Mouse (Mus musculus): ENCODE measurements around the gene Gm20503.

Gm20503 gene

GRCm38 (mm10) chr4:59000614-59001013 lies 2.4 kb upstream of the Gm20503 start:
- in situ Hi-C loops (cut with MboI; ENCODE audit: unreplicated experiment in 2 of 2), result loop anchor here (5.0 to 10.0 kb wide), 4 partner anchors 37 to 564 kb away; partner anchors contain the start of genes Gng10 (in 2 of the 2) and Ugcg (in 1 of the 2)

- in situ Hi-C loops (cut with MboI; ENCODE audit: unreplicated experiment in 2 of 2), result loop anchor here (5.0 to 10.0 kb wide), 4 partner anchors 33 to 561 kb away; partner anchors contain the start of genes Gng10 (in 2 of the 2) and Ugcg (in 1 of the 2)
Measured at GRCm38 (mm10) chr4:59003806-59004200, 793 bp downstream of the Gm20503 start.

GRCm38 (mm10) chr4:59006211-59006610 lies 3.2 kb downstream of the Gm20503 start:
- in situ Hi-C loops (cut with MboI; ENCODE audit: unreplicated experiment in 2 of 2), result loop anchor here (10.0 kb wide), 3 partner anchors 179 to 559 kb away; partner anchors contain the start of gene Ugcg (in 1 of the 2)

- in situ Hi-C loops (cut with MboI; ENCODE audit: unreplicated experiment in 2 of 2), result loop anchor here (10.0 kb wide), 3 partner anchors 178 to 558 kb away; partner anchors contain the start of gene Ugcg (in 1 of the 2)
Measured at GRCm38 (mm10) chr4:59007016-59007415, 4.0 kb downstream of the Gm20503 start.

DNA sequence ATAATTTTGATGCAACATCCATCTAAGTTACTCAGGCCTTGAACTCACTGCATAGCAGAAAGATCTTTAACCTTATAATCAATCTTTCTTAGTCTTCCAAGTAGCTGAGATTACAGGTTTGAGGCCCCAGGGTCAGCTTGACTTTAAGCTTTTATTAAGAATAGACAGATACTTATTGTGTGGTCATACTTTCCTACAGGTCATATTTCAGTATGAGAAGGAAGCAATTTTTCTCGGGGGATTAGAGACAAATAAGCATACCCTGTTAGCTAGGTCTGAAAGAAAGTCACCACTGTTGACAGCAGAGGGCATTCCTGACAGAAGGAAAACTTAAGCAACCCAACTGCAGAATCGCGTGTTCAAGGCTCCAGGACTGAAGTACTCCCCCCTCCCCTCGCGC lies 5.0 kb downstream of the Gm20503 start:
- in situ Hi-C loops (cut with MboI; ENCODE audit: unreplicated experiment in 2 of 2), result loop anchor here (10.0 kb wide), 3 partner anchors 177 to 557 kb away; partner anchors contain the start of gene Ugcg (in 1 of the 2)

DNA sequence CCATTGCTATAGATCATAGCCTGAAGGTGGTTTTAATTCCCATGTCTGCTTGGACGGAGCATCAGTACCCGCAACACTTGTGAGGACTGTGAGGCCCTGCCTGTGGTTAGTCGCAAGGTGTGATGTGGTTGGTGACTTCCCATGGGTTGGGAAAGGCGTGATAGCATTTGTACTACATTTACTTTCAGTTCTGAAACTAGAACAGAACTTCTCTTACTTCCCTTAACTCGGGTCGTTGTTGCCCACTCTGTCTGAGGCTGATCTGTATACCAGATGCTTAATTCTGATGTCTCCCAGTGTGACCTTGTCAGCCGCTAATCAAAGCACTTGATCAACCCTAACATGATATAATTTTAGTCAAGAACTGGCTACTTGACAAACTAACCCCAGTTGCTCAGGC lies 6.2 kb downstream of the Gm20503 start:
- in situ Hi-C loops (cut with MboI; ENCODE audit: unreplicated experiment in 2 of 2), result loop anchor here (10.0 kb wide), 3 partner anchors 176 to 556 kb away; partner anchors contain the start of gene Ugcg (in 1 of the 2)

GRCm38 (mm10) chr4:59009696-59010095 lies 6.7 kb downstream of the Gm20503 start:
- in situ Hi-C loops (cut with MboI; ENCODE audit: unreplicated experiment in 2 of 2), result loop anchor here (10.0 kb wide), 3 partner anchors 175 to 555 kb away; partner anchors contain the start of gene Ugcg (in 1 of the 2)

DNA sequence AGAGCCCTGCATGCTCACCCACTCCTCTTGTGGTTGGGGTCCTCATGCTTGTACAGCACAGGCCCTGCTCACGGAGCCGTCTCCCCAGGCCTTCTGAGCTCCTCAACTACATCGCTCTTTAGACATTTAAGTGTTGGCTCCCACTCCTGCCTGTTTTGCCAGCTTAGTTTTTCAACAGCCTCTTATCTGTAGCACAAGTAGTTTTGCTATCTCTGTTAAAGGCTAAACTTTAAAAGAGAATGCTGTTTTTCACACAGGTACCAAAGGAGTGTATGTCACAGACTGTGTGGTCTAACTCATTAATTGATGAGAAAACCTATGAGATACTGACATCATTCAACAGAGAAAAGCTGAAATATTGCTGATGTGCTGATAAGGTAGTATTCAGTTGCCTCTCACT lies 8.4 kb downstream of the Gm20503 start:
- in situ Hi-C loops (cut with MboI; ENCODE audit: unreplicated experiment in 2 of 2), result no loop called here

DNA sequence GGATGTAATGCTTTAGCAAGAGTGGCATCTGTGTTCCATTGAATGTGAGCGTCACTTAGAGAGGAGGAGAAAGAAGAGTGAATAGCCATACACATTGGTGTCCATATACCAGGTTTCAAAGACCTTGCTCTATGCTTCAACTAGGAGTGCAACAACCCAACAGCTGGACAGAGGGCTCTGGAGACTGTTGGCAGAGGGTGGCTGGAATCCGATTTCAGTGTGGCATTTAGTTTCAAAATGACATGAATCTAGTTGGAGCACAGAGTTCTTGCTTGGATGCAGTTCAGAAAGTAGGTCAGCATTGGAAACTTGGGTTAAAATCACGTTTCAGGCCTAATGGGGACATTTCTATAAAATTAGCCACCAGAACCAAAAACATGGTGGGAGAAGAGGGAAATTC lies 12.2 kb downstream of the Gm20503 start:
- in situ Hi-C loops (cut with MboI; ENCODE audit: unreplicated experiment in 2 of 2), result no loop called here

- in situ Hi-C loops (cut with MboI; ENCODE audit: unreplicated experiment in 2 of 2), result no loop called here
Measured at GRCm38 (mm10) chr4:59016922-59017321, 13.9 kb downstream of the Gm20503 start.

- in situ Hi-C loops (cut with MboI; ENCODE audit: unreplicated experiment in 2 of 2), result loop anchor here (10.0 to 25.0 kb wide), 3 partner anchors 50 to 947 kb away; partner anchors contain the start of gene Ptgr1 (in 1 of the 2)
Measured at GRCm38 (mm10) chr4:59034325-59034917, 31.4 kb downstream of the Gm20503 start.

DNA sequence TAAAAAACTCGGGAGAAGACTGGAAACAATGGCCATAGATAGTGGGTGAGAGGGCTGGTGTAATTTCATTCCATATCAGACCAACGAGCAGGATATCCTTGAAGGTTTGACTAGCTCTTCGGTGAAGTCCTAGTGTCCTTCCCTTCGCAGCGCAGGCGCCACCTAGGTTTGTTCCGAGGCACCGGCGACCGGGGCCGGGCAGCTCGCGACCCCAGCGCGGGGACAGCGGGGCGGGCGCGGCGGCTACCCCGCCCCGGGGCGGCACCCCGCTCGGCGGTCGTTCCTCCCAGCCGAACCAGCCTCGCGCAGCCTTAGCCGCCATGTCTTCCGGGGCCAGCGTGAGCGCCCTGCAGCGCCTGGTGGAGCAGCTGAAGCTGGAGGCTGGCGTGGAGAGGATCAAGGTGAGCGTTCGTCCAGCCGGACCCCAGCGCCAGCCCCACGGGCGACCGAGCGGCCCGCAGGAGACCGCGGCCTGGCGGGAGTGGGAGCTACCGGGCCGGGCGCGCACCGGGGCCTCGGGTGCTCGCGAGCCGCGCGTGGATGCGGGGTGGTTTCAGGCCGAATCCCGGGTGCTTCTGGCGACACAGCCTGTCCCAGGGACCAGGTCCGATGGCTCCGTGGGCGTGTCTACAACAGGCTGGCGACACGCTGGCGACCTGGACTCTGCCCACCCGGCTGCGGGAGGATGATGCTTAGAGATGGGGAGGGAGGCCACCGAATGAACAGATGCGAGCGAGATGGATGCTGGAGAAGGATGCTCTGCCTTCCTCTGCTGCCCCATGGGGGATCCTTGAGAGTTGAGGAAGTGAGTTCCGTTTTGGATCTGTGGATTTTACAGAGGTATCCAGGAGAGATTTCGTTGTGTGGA lies 32.1 kb downstream of the Gm20503 start, which contains the start of gene Gng10:
TSS of gene Gng10 (plus strand) at position 171 of the 868 bp plus-strand sequence.
- in situ Hi-C loops (cut with MboI; ENCODE audit: unreplicated experiment in 2 of 2), result loop anchor here (5.0 to 25.0 kb wide), 4 partner anchors 33 to 948 kb away; partner anchors contain the start of genes Gm20503 (in 2 of the 2) and Ptgr1 (in 1 of the 2)

DNA sequence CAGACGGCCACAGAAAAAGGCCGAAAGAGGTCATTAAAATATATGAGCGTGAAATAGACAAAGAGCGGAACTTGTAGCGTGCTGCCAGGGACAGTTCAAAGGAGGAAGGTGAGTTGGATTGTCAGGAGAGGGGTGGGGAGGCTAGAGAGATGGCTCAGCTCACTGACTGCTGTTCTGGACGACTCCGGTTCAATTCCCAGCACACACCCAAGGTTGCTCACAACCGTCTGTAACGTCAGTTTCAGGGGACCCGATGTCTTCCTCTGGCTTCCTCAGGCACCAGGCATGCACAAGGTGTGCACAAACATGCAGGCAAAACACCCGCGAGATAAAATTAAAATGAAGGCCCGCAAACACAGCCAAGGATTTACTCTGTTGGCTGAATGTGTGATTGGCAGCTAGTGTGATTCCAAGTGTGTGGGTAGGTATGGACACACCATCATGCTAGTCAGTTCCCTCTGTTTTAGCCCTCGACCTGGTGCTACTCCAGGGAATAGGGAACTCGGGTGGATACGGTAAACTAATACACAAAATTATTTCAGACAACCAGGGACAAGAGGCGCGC lies 32.9 kb downstream of the Gm20503 start:
- in situ Hi-C loops (cut with MboI; ENCODE audit: unreplicated experiment in 2 of 2), result loop anchor here (5.0 to 25.0 kb wide), 4 partner anchors 34 to 949 kb away; partner anchors contain the start of genes Gm20503 (in 2 of the 2) and Ptgr1 (in 1 of the 2)

- in situ Hi-C loops (cut with MboI; ENCODE audit: unreplicated experiment in 2 of 2), result loop anchor here (5.0 to 25.0 kb wide), 4 partner anchors 34 to 949 kb away; partner anchors contain the start of genes Gm20503 (in 2 of the 2) and Ptgr1 (in 1 of the 2)
Measured at GRCm38 (mm10) chr4:59036490-59037127, 33.6 kb downstream of the Gm20503 start.

DNA sequence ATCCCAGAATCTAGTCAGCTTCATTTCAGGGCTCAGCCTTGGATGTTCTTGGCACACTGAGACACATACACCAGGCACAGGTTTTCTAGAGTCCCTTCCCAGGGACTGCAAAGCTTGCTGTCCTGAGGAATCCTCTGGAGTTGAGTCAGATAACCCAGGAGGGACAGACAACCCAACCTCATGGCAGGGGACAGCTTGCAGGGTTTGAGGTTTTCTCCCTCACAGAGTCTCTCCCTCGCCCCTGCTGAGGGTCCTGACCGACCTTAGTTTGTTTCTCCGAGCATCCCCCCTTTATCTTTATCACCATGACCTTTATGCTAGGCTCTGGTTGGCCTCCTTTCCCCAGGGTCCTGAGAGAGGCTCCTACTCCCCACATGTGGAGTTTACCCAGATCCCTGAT lies 34.5 kb downstream of the Gm20503 start:
- in situ Hi-C loops (cut with MboI; ENCODE audit: unreplicated experiment in 2 of 2), result loop anchor here (5.0 to 25.0 kb wide), 4 partner anchors 35 to 950 kb away; partner anchors contain the start of genes Gm20503 (in 2 of the 2) and Ptgr1 (in 1 of the 2)

DNA sequence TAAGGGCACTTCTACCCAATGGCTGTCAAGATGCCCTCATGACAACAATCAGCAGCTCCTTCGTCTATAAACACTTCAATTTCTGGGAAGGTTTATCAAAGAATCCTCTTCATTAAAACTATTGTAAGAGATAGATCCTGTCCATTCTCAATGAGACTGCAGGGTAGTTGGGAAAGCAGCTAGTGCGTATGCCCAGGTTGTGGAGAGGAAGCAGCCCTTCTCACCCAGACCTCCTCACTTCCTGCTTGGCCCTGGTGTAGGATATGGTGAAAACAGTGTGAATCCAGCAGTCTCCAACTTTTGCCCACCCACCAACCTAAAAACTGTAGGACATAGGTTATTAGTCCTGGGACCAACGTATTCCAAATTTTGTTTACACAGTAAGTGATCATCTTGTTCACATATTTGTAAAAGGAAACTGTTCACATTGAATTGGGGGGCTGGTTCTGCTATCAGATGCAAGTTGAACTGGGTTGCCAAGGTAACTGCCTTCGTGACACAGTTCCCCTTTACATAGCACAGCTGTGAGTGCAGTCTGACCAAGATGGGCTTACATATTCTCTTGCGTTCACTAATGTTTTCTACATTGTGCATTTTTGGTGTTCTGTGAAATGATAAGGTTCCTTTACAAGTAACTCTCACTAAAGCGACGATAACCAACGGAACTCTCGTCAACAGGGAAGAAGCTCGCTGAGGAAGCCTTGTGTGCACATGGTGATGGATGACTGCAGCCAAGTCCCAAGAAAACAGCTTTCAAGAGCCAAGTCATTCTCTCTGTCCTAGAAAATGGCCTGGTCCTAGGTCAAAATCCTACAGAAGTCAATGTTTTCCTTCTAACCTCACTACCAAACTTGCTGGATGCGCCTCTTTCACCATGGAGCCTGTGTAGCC lies 37.6 kb downstream of the Gm20503 start:
- in situ Hi-C loops (cut with MboI; ENCODE audit: unreplicated experiment in 2 of 2), result loop anchor here in 1 of 2 experiments (25.0 kb wide), 1 partner anchor 953 kb away; no protein-coding TSS in a partner anchor

GRCm38 (mm10) chr4:59043074-59043473 lies 40.1 kb downstream of the Gm20503 start:
- in situ Hi-C loops (cut with MboI; ENCODE audit: unreplicated experiment in 2 of 2), result loop anchor here in 1 of 2 experiments (25.0 kb wide), 1 partner anchor 956 kb away; no protein-coding TSS in a partner anchor

DNA sequence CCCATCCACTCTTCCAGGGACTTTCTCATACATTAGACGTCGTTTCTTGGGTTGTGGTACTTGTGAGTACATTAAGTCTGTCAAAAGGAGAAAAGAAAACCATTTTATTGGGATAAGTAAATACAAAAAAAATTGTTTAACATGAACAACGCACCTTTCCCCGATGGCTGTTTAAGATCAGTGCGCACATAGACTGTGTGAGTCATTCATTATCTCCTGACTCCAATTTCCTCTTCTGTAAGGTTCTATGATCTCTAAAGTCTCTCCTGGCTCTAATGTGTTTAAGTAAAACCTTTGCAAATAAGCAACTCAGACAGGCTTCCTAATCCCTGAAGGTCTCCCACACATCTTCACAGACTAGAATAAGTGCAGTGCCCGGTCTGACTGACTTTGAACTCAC lies 40.9 kb downstream of the Gm20503 start:
- in situ Hi-C loops (cut with MboI; ENCODE audit: unreplicated experiment in 2 of 2), result loop anchor here in 1 of 2 experiments (25.0 kb wide), 1 partner anchor 957 kb away; no protein-coding TSS in a partner anchor
